Mouse (Mus musculus): Measurements from ENCODE around the gene Rasgef1a. TPM values are rescaled to one million over a fixed set of nuclear protein-coding genes. Genes with fewer than 3 reads are reported as not detected.

Gene Rasgef1a
- polyA plus RNA-seq, 1 experiment from 2014 or later: 0.08 TPM

GRCm38 (mm10) chr6:118061266-118061665 lies 50.0 kb downstream of the Rasgef1a start:
- H3K27me3 ChIP-seq (replicated peaks; ENCODE audit: control insufficient read depth, insufficient read depth, low read length): peaks cover 24% of the 10 kb centered on the region
- no peaks in the 10 kb centered on the region for H3K36me3 ChIP-seq (ENCODE audit: control insufficient read depth, insufficient read depth, low read length)
- no peak overlapping the region for H3K27ac ChIP-seq (ENCODE audit: low read depth, low read length)
- 0 out of 2 replicates have a peak, but pooled peaks cover under 1% of the 10 kb centered on the region for H3K4me1 ChIP-seq (replicated peaks; ENCODE audit: control insufficient read depth, insufficient read depth, low read length)
- no peak overlapping the region for H3K4me2 ChIP-seq
- H3K9me3 ChIP-seq (ENCODE audit: control insufficient read depth, low read length): no peaks in the 10 kb centered on the region
- DNase-seq (ENCODE audit: low spot score) (no peak), ATAC-seq (replicated peaks; ENCODE audit: low FRiP score) (no peak)
- no peak overlapping the region for H3K4me3 ChIP-seq (ENCODE audit: low read depth, low read length)
- H3K9ac ChIP-seq (ENCODE audit: low read depth, low read length): no peak overlapping the region
- 88% methylated on average over 4 of the region's 4 CpGs for WGBS

- 0 out of 2 replicates have a peak, but pooled peaks cover 2% of the 10 kb centered on the region for H3K4me1 ChIP-seq (replicated peaks; ENCODE audit: control insufficient read depth, insufficient read depth, low read length)
- no peaks in the 10 kb centered on the region for H3K9me3 ChIP-seq (ENCODE audit: control insufficient read depth, low read length)
- H3K4me2 ChIP-seq: no peak overlapping the region
- DNase-seq (ENCODE audit: low spot score): no peak
- peaks cover 35% of the 10 kb centered on the region for H3K27me3 ChIP-seq (replicated peaks; ENCODE audit: control insufficient read depth, insufficient read depth, low read length)
- ATAC-seq (replicated peaks; ENCODE audit: low FRiP score): no peak
- WGBS: 56% methylated on average over 5 of the region's 5 CpGs
- no peak overlapping the region for H3K9ac ChIP-seq (ENCODE audit: low read depth, low read length)
- no peak overlapping the region for H3K4me3 ChIP-seq (ENCODE audit: low read depth, low read length)
- no peak overlapping the region for H3K27ac ChIP-seq (ENCODE audit: low read depth, low read length)
- no peaks in the 10 kb centered on the region for H3K36me3 ChIP-seq (ENCODE audit: control insufficient read depth, insufficient read depth, low read length)
These were observed 52.0 kb downstream of the Rasgef1a start for GRCm38 (mm10) chr6:118063266-118063665.

- H3K9me3 ChIP-seq (ENCODE audit: control insufficient read depth, low read length): no peaks in the 10 kb centered on the region
- H3K4me1 ChIP-seq (replicated peaks; ENCODE audit: control insufficient read depth, insufficient read depth, low read length): 0 out of 2 replicates have a peak, but pooled peaks cover 2% of the 10 kb centered on the region
- no peak overlapping the region for H3K9ac ChIP-seq (ENCODE audit: low read depth, low read length)
- H3K27me3 ChIP-seq (replicated peaks; ENCODE audit: control insufficient read depth, insufficient read depth, low read length): peaks cover 35% of the 10 kb centered on the region
- ATAC-seq (replicated peaks; ENCODE audit: low FRiP score): no peak
- WGBS: 15% methylated on average over 7 of the region's 7 CpGs
- H3K36me3 ChIP-seq (ENCODE audit: control insufficient read depth, insufficient read depth, low read length): no peaks in the 10 kb centered on the region
- H3K4me2 ChIP-seq: peak overlapping the region; percentile 86; the same call in 1 of the 2 replicates
- no peak overlapping the region for H3K4me3 ChIP-seq (ENCODE audit: low read depth, low read length)
- H3K27ac ChIP-seq (ENCODE audit: low read depth, low read length): no peak overlapping the region
- peak; percentile 46 for DNase-seq (ENCODE audit: low spot score)
These were observed 53.8 kb downstream of the Rasgef1a start for GRCm38 (mm10) chr6:118064968-118065530.

- no peaks in the 10 kb centered on the region for H3K9me3 ChIP-seq (ENCODE audit: control insufficient read depth, low read length)
- peak overlapping the region; percentile 47 for H3K4me3 ChIP-seq (ENCODE audit: low read depth, low read length)
- no peaks in the 10 kb centered on the region for H3K36me3 ChIP-seq (ENCODE audit: control insufficient read depth, insufficient read depth, low read length)
- no peak overlapping the region for H3K27ac ChIP-seq (ENCODE audit: low read depth, low read length)
- 0 out of 2 replicates have a peak, but pooled peaks cover 2% of the 10 kb centered on the region for H3K4me1 ChIP-seq (replicated peaks; ENCODE audit: control insufficient read depth, insufficient read depth, low read length)
- H3K4me2 ChIP-seq: peak overlapping the region; percentile 86
- ATAC-seq (replicated peaks; ENCODE audit: low FRiP score) (no peak), DNase-seq (ENCODE audit: low spot score) (no peak)
- no peak overlapping the region for H3K9ac ChIP-seq (ENCODE audit: low read depth, low read length)
- WGBS: 2% methylated on average over 12 of the region's 12 CpGs
- H3K27me3 ChIP-seq (replicated peaks; ENCODE audit: control insufficient read depth, insufficient read depth, low read length): peaks cover 35% of the 10 kb centered on the region
These were observed 54.6 kb downstream of the Rasgef1a start for GRCm38 (mm10) chr6:118065837-118066198.

- H3K4me3 ChIP-seq (ENCODE audit: low read depth, low read length): peak overlapping the region; percentile 47
- no peak overlapping the region for H3K27ac ChIP-seq (ENCODE audit: low read depth, low read length)
- H3K4me1 ChIP-seq (replicated peaks; ENCODE audit: control insufficient read depth, insufficient read depth, low read length): 0 out of 2 replicates have a peak, but pooled peaks cover 2% of the 10 kb centered on the region
- H3K27me3 ChIP-seq (replicated peaks; ENCODE audit: control insufficient read depth, insufficient read depth, low read length): peaks cover 35% of the 10 kb centered on the region
- DNase-seq (ENCODE audit: low spot score) (peak; percentile 52), ATAC-seq (replicated peaks; ENCODE audit: low FRiP score) (peak; percentile 47)
- H3K9ac ChIP-seq (ENCODE audit: low read depth, low read length): 0 out of 2 replicates have a peak overlapping the region, but pooled peaks have one; percentile 14
- 4% methylated on average over 40 of the region's 40 CpGs for WGBS
- no peaks in the 10 kb centered on the region for H3K9me3 ChIP-seq (ENCODE audit: control insufficient read depth, low read length)
- H3K36me3 ChIP-seq (ENCODE audit: control insufficient read depth, insufficient read depth, low read length): no peaks in the 10 kb centered on the region
- H3K4me2 ChIP-seq: peak overlapping the region; percentile 86
These were observed 55.2 kb downstream of the Rasgef1a start for GRCm38 (mm10) chr6:118066199-118067081.

GRCm38 (mm10) chr6:118067720-118068119 lies 56.5 kb downstream of the Rasgef1a start:
- 57% methylated on average over 7 of the region's 7 CpGs for WGBS
- Histone ChIP-seq H3K27me3 (replicated peaks; ENCODE audit: control insufficient read depth, insufficient read depth, low read length) (peaks cover 35% of the 10 kb centered on the region), H3K4me3 (ENCODE audit: low read depth, low read length) (no peak overlapping the region), H3K27ac (ENCODE audit: low read depth, low read length) (no peak overlapping the region), H3K9ac (ENCODE audit: low read depth, low read length) (no peak overlapping the region), H3K36me3 (ENCODE audit: control insufficient read depth, insufficient read depth, low read length) (no peaks in the 10 kb centered on the region), H3K4me1 (replicated peaks; ENCODE audit: control insufficient read depth, insufficient read depth, low read length) (0 out of 2 replicates have a peak, but pooled peaks cover 2% of the 10 kb centered on the region), H3K4me2 (no peak overlapping the region), H3K9me3 (ENCODE audit: control insufficient read depth, low read length) (no peaks in the 10 kb centered on the region)
- no peak for ATAC-seq (replicated peaks; ENCODE audit: low FRiP score)
- no peak for DNase-seq (ENCODE audit: low spot score)

GRCm38 (mm10) chr6:118070321-118071012 lies 59.2 kb downstream of the Rasgef1a start:
- no peak overlapping the region for H3K4me3 ChIP-seq (ENCODE audit: low read depth, low read length)
- ATAC-seq (replicated peaks; ENCODE audit: low FRiP score) (no peak), DNase-seq (ENCODE audit: low spot score) (no peak)
- H3K4me2 ChIP-seq: no peak overlapping the region
- H3K9me3 ChIP-seq (ENCODE audit: control insufficient read depth, low read length): no peaks in the 10 kb centered on the region
- 0 out of 2 replicates have a peak, but pooled peaks cover 2% of the 10 kb centered on the region for H3K4me1 ChIP-seq (replicated peaks; ENCODE audit: control insufficient read depth, insufficient read depth, low read length)
- no peaks in the 10 kb centered on the region for H3K36me3 ChIP-seq (ENCODE audit: control insufficient read depth, insufficient read depth, low read length)
- peaks cover 19% of the 10 kb centered on the region for H3K27me3 ChIP-seq (replicated peaks; ENCODE audit: control insufficient read depth, insufficient read depth, low read length)
- WGBS: 68% methylated on average over 5 of the region's 5 CpGs
- no peak overlapping the region for H3K27ac ChIP-seq (ENCODE audit: low read depth, low read length)
- H3K9ac ChIP-seq (ENCODE audit: low read depth, low read length): no peak overlapping the region

- DNase-seq (ENCODE audit: low spot score) (no peak), ATAC-seq (replicated peaks; ENCODE audit: low FRiP score) (no peak)
- Histone ChIP-seq H3K9ac (ENCODE audit: low read depth, low read length) (no peak overlapping the region), H3K27ac (ENCODE audit: low read depth, low read length) (no peak overlapping the region), H3K4me3 (ENCODE audit: low read depth, low read length) (no peak overlapping the region), H3K4me2 (no peak overlapping the region), H3K36me3 (ENCODE audit: control insufficient read depth, insufficient read depth, low read length) (no peaks in the 10 kb centered on the region), H3K9me3 (ENCODE audit: control insufficient read depth, low read length) (no peaks in the 10 kb centered on the region), H3K27me3 (replicated peaks; ENCODE audit: control insufficient read depth, insufficient read depth, low read length) (peaks cover 14% of the 10 kb centered on the region), H3K4me1 (replicated peaks; ENCODE audit: control insufficient read depth, insufficient read depth, low read length) (0 out of 2 replicates have a peak, but pooled peaks cover 2% of the 10 kb centered on the region)
- 74% methylated on average over 4 of the region's 4 CpGs for WGBS
These were observed 59.7 kb downstream of the Rasgef1a start for GRCm38 (mm10) chr6:118071013-118071350.

Measured in liver, embryonic 11.5 days (tissue).